Mouse (Mus musculus) ES-E14 (cell line): ENCODE measurements around the gene Olfr740. TPM values are rescaled to one million over a fixed set of nuclear protein-coding genes. Genes with fewer than 3 reads are reported as not detected.

ENCODE experiments used
- DNase-seq: peaks from one replicate; pipeline ENCODE4 v3.0.0-alpha.2; 2013; ENCODE audit warnings: low read depth, low spot score
- H3K27ac ChIP-seq: 2 replicates; pipeline ENCODE4 v1.5.1; 2012; ENCODE audit warnings: low read depth, mild to moderate bottlenecking, low read length, moderate library complexity, mixed read lengths; ENCODE audit not compliant: poor library complexity, insufficient read depth, severe bottlenecking
- H3K36me3 ChIP-seq: 2 replicates; pipeline ENCODE4 v1.6.1; 2012; ENCODE audit warnings: mild to moderate bottlenecking, low read length, moderate library complexity, mixed read lengths; ENCODE audit not compliant: control insufficient read depth, poor library complexity, insufficient read depth, severe bottlenecking
- H3K4me1 ChIP-seq, 2 experiments: fragments of 150-350 bp in 1 of 2; sonication (generic) in 1 of 2; 2 replicates each; pipeline ENCODE4 v1.6.1; 2012; ENCODE audit warnings: low read length in 2 of 2, mild to moderate bottlenecking in 1 of 2, mixed read lengths in 1 of 2; ENCODE audit not compliant: control insufficient read depth in 2 of 2, insufficient read depth in 2 of 2, poor library complexity in 1 of 2
- H3K4me3 ChIP-seq, 2 experiments: fragments of 150-350 bp in 1 of 2; sonication (generic) in 1 of 2; 2 replicates each; pipeline ENCODE4 v1.5.1; 2012; ENCODE audit warnings: low read length in 2 of 2, low read depth in 1 of 2, mild to moderate bottlenecking in 1 of 2, mixed read lengths in 1 of 2; ENCODE audit not compliant: insufficient read depth in 1 of 2, poor library complexity in 1 of 2, severe bottlenecking in 1 of 2
- H3K9ac ChIP-seq: 2 replicates; pipeline ENCODE4 v1.6.1; 2012; ENCODE audit warnings: low read depth, mild to moderate bottlenecking, low read length, mixed read lengths; ENCODE audit not compliant: poor library complexity, insufficient read depth, severe bottlenecking
- H3K9me3 ChIP-seq: fragments of 150-350 bp; sonication (generic); 2 replicates; pipeline ENCODE4 v1.6.1; 2012; ENCODE audit warnings: low read depth, mild to moderate bottlenecking, low read length; ENCODE audit not compliant: control insufficient read depth, insufficient read depth
- HCFC1 ChIP-seq: IDR thresholded peaks from 2 replicates; pipeline ENCODE4 v1.6.1; 2012; ENCODE audit warnings: low read length, inconsistent platforms, borderline replicate concordance; ENCODE audit not compliant: insufficient read depth
- MAFK ChIP-seq: IDR thresholded peaks from 2 replicates; pipeline ENCODE4 v1.6.1; 2014; ENCODE audit warnings: mild to moderate bottlenecking, low read depth, low read length, inconsistent platforms; ENCODE audit not compliant: insufficient read depth
- ZC3H11A ChIP-seq: IDR thresholded peaks from 2 replicates; pipeline ENCODE4 v1.6.1; 2012; ENCODE audit warnings: low read depth, mild to moderate bottlenecking, inconsistent platforms, low read length, borderline replicate concordance
- ZNF384 ChIP-seq: IDR thresholded peaks from 2 replicates; pipeline ENCODE4 v1.6.1; 2012; ENCODE audit warnings: low read depth, low read length, inconsistent platforms
- in situ Hi-C, 2 experiments: fragments of 600-800 bp; cut with MboI; formaldehyde crosslinking; loops; one replicate each; pipeline ENCODE4 v1.15.1; 2025; ENCODE audit warnings: low sequenced_read_pairs in 2 of 2, inconsistent platforms in 1 of 2; ENCODE audit not compliant: unreplicated experiment in 2 of 2
- total RNA-seq: library from RNA; depleted of rRNA; stranded (reverse); fragments of 300-350 nt; gene quantifications from 2 replicates; pipeline ENCODE4 v1.2.3, GENCODE M21; 2012; rRNA removed

Olfr740 gene
- total RNA-seq, 1 experiment, result not detected

GRCm38 (mm10) chr14:50503300-50503699, 58.0 kb downstream of the Olfr740 start, which contains the start of gene Olfr742:
Olfr742 (plus strand) TSS chr14:50503600.
- no peaks in the 10 kb centered on the region for H3K9me3 ChIP-seq
- H3K36me3 ChIP-seq, result no peaks in the 10 kb centered on the region
- no peak within 1 kb of the TSS for H3K27ac ChIP-seq
- no peak for DNase-seq
- H3K9ac ChIP-seq, result no peak within 1 kb of the TSS
- TF ChIP-seq MAFK, result no peak
- no peak for TF ChIP-seq HCFC1
- TF ChIP-seq ZC3H11A, result no peak
- TF ChIP-seq ZNF384, result no peak
- no peaks in the 10 kb centered on the region for H3K4me1 ChIP-seq
- no peak within 1 kb of the TSS for H3K4me3 ChIP-seq
- in situ Hi-C loops, result no loop called here

Other genes starting within 250 kb of the Olfr740 start
- gene Olfr731, start 203.7 kb upstream of the Olfr740 start, total RNA-seq, result not detected in 2 replicates
- not detected in 2 replicates for gene Olfr732, start 161.3 kb upstream of the Olfr740 start, total RNA-seq
- not detected in 2 replicates for gene Olfr733, start 144.0 kb upstream of the Olfr740 start, total RNA-seq
- not detected in 2 replicates for gene Olfr734, start 118.8 kb upstream of the Olfr740 start, total RNA-seq
- gene Olfr735, start 96.7 kb upstream of the Olfr740 start, total RNA-seq, result not detected in 2 replicates
- gene Tlr11, start 87.6 kb upstream of the Olfr740 start, total RNA-seq, result not detected in 2 replicates
- not detected in 2 replicates for gene Olfr736, start 64.4 kb upstream of the Olfr740 start, total RNA-seq
- gene Olfr738, start 38.0 kb upstream of the Olfr740 start, total RNA-seq, result not detected in 2 replicates
- not detected in 2 replicates for gene Olfr739, start 26.9 kb upstream of the Olfr740 start, total RNA-seq
- gene Olfr741, start 27.2 kb downstream of the Olfr740 start, total RNA-seq, result not detected in 2 replicates
- gene Olfr742, start 58.1 kb downstream of the Olfr740 start, total RNA-seq, result not detected in 2 replicates
- not detected in 2 replicates for gene Olfr743, start 76.3 kb downstream of the Olfr740 start, total RNA-seq
- not detected in 2 replicates for gene Olfr744, start 169.3 kb downstream of the Olfr740 start, total RNA-seq
- gene Olfr745, start 193.8 kb downstream of the Olfr740 start, total RNA-seq, result not detected in 2 replicates
- gene Olfr746, start 201.5 kb downstream of the Olfr740 start, total RNA-seq, result not detected in 2 replicates
- gene Olfr747, start 247.7 kb downstream of the Olfr740 start, total RNA-seq, result not detected in 2 replicates